Mouse (Mus musculus) limb, embryonic 12.5 days (tissue): ENCODE data around the gene H2-T23. TPM values are rescaled to one million over a fixed set of nuclear protein-coding genes. Genes with fewer than 3 reads are reported as not detected.
"Not testable (repeated sequence)": the region's sequence is repeated elsewhere in the genome, so short reads cannot be mapped to it uniquely, and the experiment has no call there.

Experiments used
- ATAC-seq: fragments of 200-750 bp; cut with Nextera tagmentation; 2 replicates; pipeline ENCODE4 v1.8.0; 2017; ENCODE audit warnings: low read depth, moderate TSS enrichment; ENCODE audit not compliant: insufficient number of reproducible peaks, insufficient read depth, low FRiP score, low TSS enrichment
- H3K27ac ChIP-seq: fragments of 300-500 bp; sonication (generic); 2 replicates; pipeline ENCODE4 v1.5.1; 2016; ENCODE audit warnings: mild to moderate bottlenecking, moderate library complexity
- H3K27me3 ChIP-seq: fragments of 300-500 bp; sonication (generic); 2 replicates; pipeline ENCODE4 v1.6.1; 2016; ENCODE audit warnings: mild to moderate bottlenecking, moderate library complexity
- H3K36me3 ChIP-seq: fragments of 300-500 bp; sonication (generic); 2 replicates; pipeline ENCODE4 v1.6.1; 2016; ENCODE audit warnings: mild to moderate bottlenecking, moderate library complexity
- H3K4me1 ChIP-seq: fragments of 300-500 bp; sonication (generic); replicated peaks from 2 replicates; pipeline ENCODE4 v1.6.1; 2016
- H3K4me2 ChIP-seq: fragments of 300-500 bp; sonication (generic); 2 replicates; pipeline ENCODE4 v1.6.1; 2016; ENCODE audit warnings: mild to moderate bottlenecking, moderate library complexity
- H3K4me3 ChIP-seq: fragments of 300-500 bp; sonication (generic); replicated peaks from 2 replicates; pipeline ENCODE4 v1.5.1; 2016; ENCODE audit warnings: mild to moderate bottlenecking
- H3K9ac ChIP-seq: fragments of 300-500 bp; sonication (generic); replicated peaks from 2 replicates; pipeline ENCODE4 v1.6.1; 2016; ENCODE audit warnings: mild to moderate bottlenecking, moderate library complexity
- H3K9me3 ChIP-seq: fragments of 300-500 bp; sonication (generic); 2 replicates; pipeline ENCODE4 v1.6.1; 2016; ENCODE audit warnings: mild to moderate bottlenecking, moderate library complexity
- WGBS: fragments of 180-500 bp; shearing (Covaris S2); methylation state at CpG from one replicate; pipeline ENCODE4 v1.1.7; 2016; 5-methylcytosine and 5-hydroxymethylcytosine counted together
- polyA plus RNA-seq: library from polyadenylated mRNA; unstranded; fragments of >200 nt; fragmentation: Nextera tagmentation; extraction: Ambion mirVana; gene quantifications from 2 replicates; pipeline ENCODE4 v1.2.1, GENCODE M21; 2016

The H2-T23 gene
- polyA plus RNA-seq, 1 experiment from 2014 or later = 6.4 TPM

DNA sequence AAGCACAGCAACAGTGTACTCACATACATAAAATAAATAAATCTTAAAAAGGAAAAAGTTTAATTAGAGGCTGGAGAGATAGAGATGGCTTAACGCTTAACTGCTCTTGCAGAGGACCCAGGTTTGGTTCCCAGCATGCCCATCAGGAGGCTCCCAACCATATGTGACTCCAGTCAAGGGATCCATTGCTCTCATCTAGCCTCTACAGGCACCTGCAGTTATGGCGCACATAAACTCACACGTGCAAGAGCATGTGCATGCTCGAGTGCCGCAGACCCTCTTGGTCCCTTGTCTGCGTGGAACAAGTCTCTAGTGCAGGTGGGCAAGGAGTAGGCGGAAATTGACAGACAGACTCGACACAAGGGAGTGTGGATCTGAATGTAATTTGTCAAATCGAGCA, 10.6 kb downstream of the H2-T23 start:
- Histone ChIP-seq H3K36me3 (no peaks in the 10 kb centered on the region), H3K4me3 (no peak overlapping the region), H3K4me1 (peaks cover 6% of the 10 kb centered on the region; the same call in 1 of the 2 replicates), H3K27me3 (no peaks in the 10 kb centered on the region), H3K9ac (no peak overlapping the region), H3K9me3 (no peaks in the 10 kb centered on the region), H3K27ac (no peak overlapping the region), H3K4me2 (no peak overlapping the region)
- 92% methylated on average over 9 of the region's 9 CpGs for WGBS
- ATAC-seq = no peak

DNA sequence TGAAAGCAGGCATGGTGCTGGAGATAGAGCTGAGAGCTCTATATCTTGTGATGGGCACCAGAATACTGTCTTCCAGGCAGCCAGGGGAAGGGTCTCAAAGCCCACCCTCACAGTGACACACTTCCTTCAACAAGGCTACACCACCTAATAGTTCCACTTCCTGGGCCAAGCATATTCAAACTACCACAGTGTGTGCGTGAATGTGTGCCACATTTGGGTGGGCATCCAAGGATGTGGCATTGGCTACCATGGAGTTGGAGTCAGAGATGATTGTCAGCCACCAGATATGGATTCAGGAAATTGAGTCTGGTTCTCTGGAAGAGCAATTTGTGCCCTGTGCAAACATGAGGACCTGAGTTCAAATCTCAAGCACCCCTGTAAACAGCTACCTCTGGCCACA, 11.3 kb downstream of the H2-T23 start:
- Histone ChIP-seq H3K4me3 (no peak overlapping the region), H3K27me3 (no peaks in the 10 kb centered on the region), H3K27ac (no peak overlapping the region), H3K9ac (no peak overlapping the region), H3K4me1 (peaks cover 6% of the 10 kb centered on the region; the same call in 1 of the 2 replicates), H3K36me3 (no peaks in the 10 kb centered on the region), H3K9me3 (no peaks in the 10 kb centered on the region), H3K4me2 (no peak overlapping the region)
- 83% methylated on average over 1 of the region's 1 CpGs for WGBS
- no peak for ATAC-seq

DNA sequence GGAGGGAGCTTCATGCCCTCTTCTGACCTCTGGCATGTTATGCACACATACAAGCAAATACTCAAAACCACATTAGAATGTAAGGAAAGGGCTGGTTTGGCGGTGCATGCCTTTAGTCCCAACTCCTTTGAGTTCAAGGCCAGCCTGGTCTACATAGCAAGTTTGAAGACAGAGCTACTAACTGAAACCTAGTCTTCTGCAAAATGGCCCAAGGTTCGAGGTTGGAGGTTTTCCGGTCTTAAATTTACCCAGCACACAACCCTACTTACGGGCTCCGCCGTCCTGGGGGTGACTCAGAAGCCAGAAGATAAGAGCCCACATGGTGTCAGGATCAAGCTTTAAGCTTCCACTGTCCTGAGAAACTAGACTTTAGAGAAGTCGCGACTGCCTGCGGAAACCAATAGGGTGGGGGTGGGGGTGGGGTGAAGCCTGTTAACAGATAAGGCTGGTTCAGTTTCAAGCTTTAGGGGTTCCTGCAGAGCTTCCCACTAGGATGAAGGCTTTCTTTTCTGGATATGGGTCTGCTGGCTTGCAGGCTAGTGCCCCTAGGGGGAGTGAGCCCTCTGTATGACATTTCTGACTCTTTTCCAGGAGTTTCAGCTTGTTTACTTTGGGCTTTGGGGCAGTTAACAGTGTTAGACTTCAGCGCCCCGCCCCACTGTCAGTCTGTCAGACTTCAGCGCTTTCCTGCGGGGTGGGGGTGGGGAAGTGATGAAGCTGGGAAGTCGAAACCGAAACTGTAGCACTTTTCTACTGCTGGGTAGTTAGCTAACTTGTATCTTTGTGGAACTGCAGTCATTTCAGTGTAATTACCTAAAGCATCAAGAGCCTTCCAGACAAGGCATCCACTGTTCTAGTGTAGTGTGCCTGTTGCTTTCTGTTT, 12.2 kb downstream of the H2-T23 start, which contains the start of gene H2-T24:
Gene H2-T24, minus strand, starts transcription at position 370 of the 883 bp plus-strand sequence.
- Histone ChIP-seq H3K27me3 (no peaks in the 10 kb centered on the region), H3K9me3 (no peaks in the 10 kb centered on the region), H3K27ac (0 out of 2 replicates have a peak within 1 kb of the TSS, but pooled peaks have one; percentile 29), H3K9ac (no peak within 1 kb of the TSS), H3K4me2 (peak within 1 kb of the TSS; percentile 35), H3K36me3 (peaks cover 5% of the 10 kb centered on the region; the same call in 1 of the 2 replicates), H3K4me3 (no peak within 1 kb of the TSS), H3K4me1 (peaks cover 6% of the 10 kb centered on the region; the same call in 1 of the 2 replicates)
- WGBS = 40% methylated on average over 15 of the region's 15 CpGs
- no peak for ATAC-seq

- no peak overlapping the region for H3K4me2 ChIP-seq
- H3K27me3 ChIP-seq = no peaks in the 10 kb centered on the region
- WGBS = 70% methylated on average over 3 of the region's 3 CpGs
- ATAC-seq = no peak
- no peak overlapping the region for H3K4me3 ChIP-seq
- no peaks in the 10 kb centered on the region for H3K9me3 ChIP-seq
- H3K4me1 ChIP-seq = peaks cover 6% of the 10 kb centered on the region; the same call in 1 of the 2 replicates
- no peak overlapping the region for H3K9ac ChIP-seq
- peaks cover 14% of the 10 kb centered on the region for H3K36me3 ChIP-seq
- H3K27ac ChIP-seq = no peak overlapping the region
Measured at GRCm38 (mm10) chr17:36019519-36019918, 13.1 kb downstream of the H2-T23 start.

GRCm38 (mm10) chr17:36018979-36019378, 13.7 kb downstream of the H2-T23 start:
- H3K27ac ChIP-seq = no peak overlapping the region
- WGBS = 69% methylated on average over 2 of the region's 2 CpGs
- ATAC-seq = no peak
- no peak overlapping the region for H3K4me3 ChIP-seq
- peaks cover 19% of the 10 kb centered on the region for H3K36me3 ChIP-seq
- no peaks in the 10 kb centered on the region for H3K9me3 ChIP-seq
- H3K27me3 ChIP-seq = no peaks in the 10 kb centered on the region
- H3K4me2 ChIP-seq = no peak overlapping the region
- H3K4me1 ChIP-seq = peaks cover 6% of the 10 kb centered on the region; the same call in 1 of the 2 replicates
- no peak overlapping the region for H3K9ac ChIP-seq

DNA sequence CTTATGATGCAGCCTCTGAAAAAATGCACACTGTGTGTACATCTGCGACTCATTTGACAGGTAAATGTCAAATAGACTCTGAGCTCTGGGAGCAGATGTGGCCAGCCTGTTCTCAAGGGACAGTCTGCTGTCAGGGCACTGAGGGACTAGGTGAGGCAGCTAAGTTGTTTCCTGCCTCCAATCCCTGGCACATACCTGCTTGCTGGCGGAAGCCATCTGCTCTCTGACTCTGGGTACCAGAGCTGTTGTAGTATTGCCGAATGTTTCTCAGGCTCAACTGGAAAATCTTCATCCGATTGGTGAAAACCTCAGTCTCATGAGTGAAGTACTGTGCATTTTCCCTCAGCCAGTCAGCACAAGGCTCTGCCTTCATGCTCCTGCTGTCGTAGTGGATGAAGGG, 15.6 kb downstream of the H2-T23 start:
- H3K4me3 ChIP-seq = no peak overlapping the region
- H3K27me3 ChIP-seq = no peaks in the 10 kb centered on the region
- H3K9ac ChIP-seq = no peak overlapping the region
- no peak for ATAC-seq
- WGBS = 91% methylated on average over 5 of the region's 5 CpGs
- no peak overlapping the region for H3K27ac ChIP-seq
- H3K36me3 ChIP-seq = peaks cover 19% of the 10 kb centered on the region
- no peak overlapping the region for H3K4me2 ChIP-seq
- H3K4me1 ChIP-seq = peaks cover 6% of the 10 kb centered on the region; the same call in 1 of the 2 replicates
- no peaks in the 10 kb centered on the region for H3K9me3 ChIP-seq

DNA sequence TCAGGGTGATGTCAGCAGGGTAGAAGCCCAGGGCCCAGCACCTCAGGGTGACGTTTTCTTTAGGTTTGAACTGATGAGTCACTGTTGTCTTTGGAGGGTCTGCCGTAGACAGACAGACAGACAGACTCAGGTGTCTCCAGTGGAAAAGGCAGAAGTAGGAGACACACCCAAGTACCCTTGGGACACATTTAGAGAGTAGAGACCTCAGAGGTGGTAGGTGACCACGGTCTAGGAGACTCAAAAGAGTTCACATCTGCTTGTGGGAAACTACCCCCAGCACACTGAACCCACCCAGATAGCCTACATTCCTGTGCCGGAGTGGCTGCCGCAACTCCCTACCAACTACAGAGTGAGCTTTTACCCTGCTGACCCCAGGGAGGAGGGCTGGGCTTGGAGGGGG, 17.7 kb downstream of the H2-T23 start:
- Histone ChIP-seq H3K9ac (no peak overlapping the region), H3K9me3 (no peaks in the 10 kb centered on the region), H3K27ac (no peak overlapping the region), H3K27me3 (no peaks in the 10 kb centered on the region), H3K4me1 (no peaks in the 10 kb centered on the region), H3K36me3 (peaks cover 19% of the 10 kb centered on the region), H3K4me3 (no peak overlapping the region), H3K4me2 (no peak overlapping the region)
- no peak for ATAC-seq
- WGBS = 91% methylated on average over 5 of the region's 5 CpGs

DNA sequence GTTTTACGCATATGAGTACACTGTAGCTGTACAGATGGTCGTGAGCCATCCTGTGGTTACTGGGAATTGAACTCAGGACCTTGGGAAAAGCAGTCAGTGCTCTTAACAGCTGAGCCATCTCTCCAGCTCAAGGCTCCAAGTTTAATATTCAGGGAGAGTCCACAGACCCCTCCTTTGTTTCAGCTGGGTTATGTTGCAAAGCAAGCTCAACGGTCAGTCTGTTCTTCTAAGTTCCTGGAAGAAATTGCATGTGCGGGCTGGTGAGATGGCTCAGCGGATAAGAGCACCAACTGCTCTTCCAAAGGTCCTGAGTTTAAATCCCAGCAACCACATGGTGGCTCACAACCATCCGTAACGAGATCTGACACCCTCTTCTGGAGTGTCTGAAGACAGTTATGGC, 28.2 kb downstream of the H2-T23 start:
- not testable (repeated sequence) for H3K27ac ChIP-seq, H3K27me3 ChIP-seq, H3K4me3 ChIP-seq, H3K4me2 ChIP-seq, H3K9ac ChIP-seq, ATAC-seq, H3K9me3 ChIP-seq, H3K36me3 ChIP-seq, H3K4me1 ChIP-seq
- 95% methylated on average over 7 of the region's 7 CpGs for WGBS

GRCm38 (mm10) chr17:36003331-36003730, 29.3 kb downstream of the H2-T23 start:
- Histone ChIP-seq H3K36me3 (peaks cover 5% of the 10 kb centered on the region; the same call in 1 of the 2 replicates), H3K27ac (no peak overlapping the region), H3K4me2 (no peak overlapping the region), H3K9ac (no peak overlapping the region), H3K27me3 (no peaks in the 10 kb centered on the region), H3K4me1 (no peaks in the 10 kb centered on the region), H3K9me3 (0 out of 2 replicates have a peak, but pooled peaks cover 4% of the 10 kb centered on the region), H3K4me3 (no peak overlapping the region)
- ATAC-seq = no peak
- WGBS = 95% methylated on average over 7 of the region's 7 CpGs

DNA sequence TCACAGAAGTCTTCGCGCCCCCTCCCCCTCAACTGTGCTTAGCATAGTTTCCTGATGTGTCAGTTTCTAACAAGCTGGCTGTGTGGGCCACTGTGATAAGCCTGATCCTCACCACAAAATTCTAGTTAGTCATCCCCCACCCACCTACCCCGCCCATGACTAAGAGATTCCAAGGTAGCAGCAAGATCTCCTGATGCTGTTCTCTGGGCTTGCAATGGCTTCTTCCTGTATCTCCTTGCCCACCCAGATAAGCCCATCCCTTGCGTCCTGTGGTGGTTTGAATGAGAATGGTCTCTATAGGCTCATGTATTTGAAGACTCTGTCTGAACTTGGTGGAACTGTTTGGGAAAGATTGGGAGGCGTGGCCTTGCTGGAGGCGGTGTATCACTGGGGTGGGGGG, 30.7 kb downstream of the H2-T23 start:
- H3K9me3 ChIP-seq = 0 out of 2 replicates have a peak, but pooled peaks cover 4% of the 10 kb centered on the region
- no peak overlapping the region for H3K27ac ChIP-seq
- no peaks in the 10 kb centered on the region for H3K27me3 ChIP-seq
- peaks cover 5% of the 10 kb centered on the region; the same call in 1 of the 2 replicates for H3K36me3 ChIP-seq
- H3K4me1 ChIP-seq = 0 out of 2 replicates have a peak, but pooled peaks cover 5% of the 10 kb centered on the region
- no peak overlapping the region for H3K4me2 ChIP-seq
- H3K4me3 ChIP-seq = no peak overlapping the region
- 96% methylated on average over 6 of the region's 6 CpGs for WGBS
- no peak for ATAC-seq
- no peak overlapping the region for H3K9ac ChIP-seq

DNA sequence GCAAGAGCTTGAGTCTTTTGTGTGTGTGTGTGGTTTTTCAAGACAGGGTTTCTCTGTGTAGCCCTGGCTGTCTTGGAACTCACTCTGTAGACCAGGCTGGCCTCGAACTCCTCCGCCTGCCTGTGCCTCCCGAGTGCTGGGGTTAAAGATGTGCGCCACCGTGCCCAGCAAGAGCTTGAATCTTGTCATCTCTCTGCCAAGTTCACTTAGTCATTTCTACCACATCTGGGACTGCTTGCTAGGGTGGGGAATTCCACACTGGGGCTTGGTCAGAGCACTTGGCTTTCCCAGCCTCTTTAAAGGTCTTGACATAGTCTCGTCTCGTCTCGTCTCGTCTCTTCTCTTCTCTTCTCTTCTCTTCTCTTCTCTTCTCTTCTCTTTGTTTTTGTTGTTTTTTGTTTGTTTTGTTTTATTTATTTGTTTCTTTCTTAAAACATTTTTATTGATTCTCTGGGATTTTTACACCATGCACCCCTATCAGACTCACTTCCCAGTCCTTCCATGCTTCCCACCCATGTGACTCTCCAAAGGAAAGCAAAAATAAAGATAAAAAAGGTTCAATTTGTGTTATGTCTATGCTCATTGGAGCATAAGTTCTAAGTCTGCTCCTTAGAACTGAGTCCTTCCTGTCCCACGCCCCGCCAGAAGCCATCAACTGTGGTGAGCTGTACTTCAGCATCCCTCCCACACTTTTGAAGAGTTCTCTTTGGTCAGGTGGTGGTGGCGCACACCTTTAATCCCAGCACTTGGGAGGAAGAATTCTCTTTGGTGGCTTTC, 31.3 kb downstream of the H2-T23 start:
- H3K9ac ChIP-seq = no peak overlapping the region
- H3K4me1 ChIP-seq = 0 out of 2 replicates have a peak, but pooled peaks cover 5% of the 10 kb centered on the region
- H3K27ac ChIP-seq = no peak overlapping the region
- no peaks in the 10 kb centered on the region for H3K9me3 ChIP-seq
- H3K36me3 ChIP-seq = peaks cover 5% of the 10 kb centered on the region; the same call in 1 of the 2 replicates
- H3K4me2 ChIP-seq = no peak overlapping the region
- WGBS = 97% methylated on average over 12 of the region's 12 CpGs
- H3K4me3 ChIP-seq = no peak overlapping the region
- H3K27me3 ChIP-seq = no peaks in the 10 kb centered on the region
- no peak for ATAC-seq
